Mouse (Mus musculus) kidney, adult 8-10 months (tissue): Measurements from ENCODE around the gene Gdpd3.

ENCODE experiments used
- DNase-seq, 2 experiments: peaks; one replicate each; pipeline ENCODE4 v3.0.0; 2022

Gene Gdpd3

DNA sequence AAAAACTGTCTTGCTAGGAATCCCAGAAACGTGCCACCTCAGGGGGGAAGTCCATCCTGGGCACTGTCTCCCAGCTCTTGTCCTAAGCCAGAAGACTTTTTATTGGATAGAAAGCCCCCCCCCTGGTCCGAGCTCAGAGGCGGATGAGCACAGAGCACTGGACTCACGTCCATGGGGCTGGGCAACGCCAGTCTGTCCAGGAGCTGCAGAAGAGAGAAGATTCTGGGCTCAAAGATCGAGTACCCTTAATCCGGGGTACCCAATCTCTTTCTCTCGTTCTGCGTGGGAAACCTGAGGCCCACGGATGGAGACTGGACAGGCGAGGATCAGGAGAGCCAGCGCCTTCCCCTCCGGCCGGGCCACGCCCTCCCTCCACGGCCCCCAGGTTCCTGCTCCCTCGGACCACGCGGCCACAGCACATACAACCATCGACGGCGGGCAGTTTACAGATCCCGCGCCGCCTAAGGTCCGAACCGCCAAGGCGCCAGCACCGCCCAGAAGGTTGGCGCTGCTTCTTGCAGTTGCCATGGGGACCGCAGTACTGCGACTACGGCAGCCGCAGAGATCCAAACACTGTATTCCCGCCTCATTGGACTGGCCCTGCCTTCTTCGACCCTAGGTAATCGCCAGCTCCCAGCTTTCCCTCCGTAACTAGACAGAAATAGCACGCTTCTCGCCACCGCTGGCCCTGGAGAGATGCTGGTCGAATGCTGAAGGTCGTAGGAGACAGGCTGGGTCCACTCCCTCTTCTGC, 42.7 kb downstream of the Gdpd3 start:
- DNase-seq = peak; percentile 92 to 94

DNA sequence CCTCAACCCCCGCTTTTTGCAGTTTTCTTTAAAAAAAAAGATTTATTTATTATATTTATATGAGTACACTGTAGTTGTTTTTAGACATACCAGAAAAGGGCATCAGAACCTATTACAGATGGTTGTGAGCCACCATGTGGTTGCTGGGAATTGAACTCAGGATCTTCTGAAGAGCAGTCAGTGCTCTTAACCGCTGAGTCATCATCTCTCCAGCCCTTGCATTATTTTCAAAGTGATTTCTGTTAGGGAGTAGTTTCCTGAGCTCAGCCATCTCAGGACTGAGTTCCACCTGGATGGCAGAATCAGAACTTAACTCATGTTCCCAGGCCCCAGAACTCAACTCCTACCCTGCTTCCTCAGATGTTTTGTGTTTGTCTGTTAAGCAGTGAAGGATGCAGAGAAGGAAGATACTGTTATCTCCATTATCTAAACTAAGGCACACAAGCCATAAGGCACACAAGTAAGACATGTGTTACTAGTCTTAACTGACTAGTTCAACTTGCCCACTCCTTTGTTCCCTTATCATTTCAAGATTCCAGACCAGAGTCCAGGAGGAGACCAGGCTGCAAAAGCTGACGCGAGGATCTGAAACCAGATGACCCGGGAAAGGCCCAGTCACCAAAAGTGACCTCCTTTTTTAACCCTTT, 43.7 kb downstream of the Gdpd3 start:
- DNase-seq = no peak

DNA sequence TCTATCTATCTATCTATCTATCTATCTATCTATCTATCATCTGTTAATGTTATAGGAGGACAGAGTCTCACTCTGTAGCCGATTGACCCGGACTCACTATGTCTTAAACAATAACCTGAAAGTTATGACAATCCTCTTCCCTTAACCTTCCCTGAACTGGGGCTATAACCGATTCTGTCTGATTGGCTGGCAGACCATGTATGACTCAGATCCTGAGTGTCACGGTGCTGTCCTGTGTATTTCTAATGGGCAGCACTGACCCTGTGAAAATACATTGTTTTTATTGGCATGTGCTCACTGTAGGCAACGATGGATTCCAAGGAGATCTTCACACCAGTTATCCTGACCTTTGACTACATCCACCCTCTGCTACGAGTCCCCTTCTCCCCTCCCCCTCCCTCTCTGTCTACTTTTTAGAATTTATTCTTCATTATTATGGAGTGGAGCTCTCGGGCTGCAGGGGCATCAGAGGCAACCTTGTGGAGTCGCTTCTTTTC, 49.6 kb downstream of the Gdpd3 start:
- no peak for DNase-seq

GRCm38 (mm10) chr7:126816494-126816893, 50.4 kb downstream of the Gdpd3 start:
- DNase-seq = no peak

- no peak for DNase-seq
Measured at GRCm38 (mm10) chr7:126817595-126817994, 51.5 kb downstream of the Gdpd3 start.

GRCm38 (mm10) chr7:126818818-126819217, 52.7 kb downstream of the Gdpd3 start:
- DNase-seq = no peak

DNA sequence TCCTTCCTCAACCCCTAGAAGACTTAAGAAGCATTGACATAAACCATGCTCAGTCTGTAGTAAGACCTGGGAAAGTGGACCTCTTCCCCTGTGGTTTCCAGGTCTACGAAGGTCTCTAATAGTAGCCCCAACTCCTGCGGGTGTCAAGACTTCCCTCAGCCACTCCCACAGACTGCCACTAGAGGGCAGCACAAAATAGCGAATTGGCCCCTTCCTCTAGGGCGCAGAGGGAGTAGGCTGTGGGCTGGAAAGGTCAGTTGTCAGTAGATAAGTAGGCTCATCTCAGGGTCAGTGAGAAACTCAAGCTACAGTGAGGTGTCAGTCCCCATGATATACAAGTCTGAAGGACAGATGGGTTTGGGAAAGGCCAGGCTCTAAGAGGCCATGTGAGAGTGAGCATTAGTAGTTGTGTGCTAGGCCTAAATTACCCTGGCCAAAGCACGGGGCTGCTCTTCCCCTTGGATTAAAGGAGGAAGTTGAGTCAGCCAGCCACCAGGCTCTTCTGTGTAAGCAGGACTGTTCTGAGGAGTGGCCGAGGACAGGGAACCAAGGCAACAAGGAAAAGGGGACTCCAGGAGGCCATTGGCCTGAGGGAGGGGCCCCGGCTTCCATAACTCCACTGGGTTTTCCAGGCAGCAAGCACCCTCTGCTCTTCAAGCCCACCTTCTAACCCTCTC, 55.8 kb downstream of the Gdpd3 start:
- peak; percentile 61 to 85 for DNase-seq

GRCm38 (mm10) chr7:126822741-126823140, 56.6 kb downstream of the Gdpd3 start:
- no peak for DNase-seq

DNA sequence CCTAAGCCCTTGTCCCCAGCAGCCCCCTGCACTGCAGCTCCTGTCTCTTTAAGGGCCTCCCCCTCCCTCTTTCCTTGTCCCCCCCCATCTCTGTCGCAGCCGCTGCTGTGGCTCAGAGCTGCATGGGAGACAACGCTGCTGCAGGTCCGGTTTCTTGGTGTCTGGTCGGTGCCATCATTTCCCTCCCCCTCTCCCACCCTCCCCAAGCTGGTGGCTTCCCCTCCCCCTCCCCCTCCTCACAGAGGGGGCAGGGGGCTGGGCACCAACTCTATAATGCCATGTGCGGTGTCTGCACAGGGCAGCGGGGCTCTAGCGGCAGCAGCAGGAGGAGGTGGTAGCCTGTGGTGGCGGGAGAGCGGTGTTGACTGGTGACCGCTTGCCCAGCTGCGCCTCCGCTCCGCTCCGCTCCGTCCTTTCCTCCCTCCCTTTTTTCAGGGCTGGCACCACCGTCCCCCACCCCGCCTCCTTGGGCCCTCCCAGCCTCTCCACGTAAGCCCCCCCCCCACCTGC, 57.1 kb downstream of the Gdpd3 start:
- no peak for DNase-seq

- DNase-seq = no peak
Measured at GRCm38 (mm10) chr7:126823940-126824339, 57.8 kb downstream of the Gdpd3 start.
